Mouse (Mus musculus) cerebellum, postnatal 36 days (tissue): ENCODE results near the gene Lct.
"Not testable (repeated sequence)": the region's sequence is repeated elsewhere in the genome, so short reads cannot be mapped to it uniquely, and the experiment has no call there.

Experiments used
- DNase-seq, 2 experiments: peaks; one replicate each; pipeline ENCODE4 v3.0.0; 2021 to 2022; ENCODE audit warnings: mixed read lengths in 2 of 2

The Lct gene

DNA sequence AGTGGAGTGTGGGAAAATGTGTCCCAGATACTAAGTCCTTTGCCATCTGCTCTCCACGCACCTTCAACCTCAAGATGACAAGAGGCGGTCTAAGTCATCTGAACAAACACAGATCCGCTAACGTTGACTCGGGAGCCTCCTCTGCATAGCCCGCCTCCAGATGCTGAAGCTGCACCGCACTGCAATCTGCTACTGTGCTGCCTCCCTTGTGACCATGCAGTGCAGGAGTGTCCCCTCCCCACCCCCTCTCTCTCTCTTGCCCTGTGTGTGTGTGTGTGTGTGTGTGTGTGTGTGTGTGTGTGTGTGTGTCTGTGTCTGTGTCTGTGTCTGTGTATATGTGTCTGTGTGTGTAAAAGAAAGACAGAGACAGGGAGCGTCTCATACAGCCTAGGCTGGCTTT is 32.8 kb downstream of the Lct start:
- DNase-seq, result no peak

DNA sequence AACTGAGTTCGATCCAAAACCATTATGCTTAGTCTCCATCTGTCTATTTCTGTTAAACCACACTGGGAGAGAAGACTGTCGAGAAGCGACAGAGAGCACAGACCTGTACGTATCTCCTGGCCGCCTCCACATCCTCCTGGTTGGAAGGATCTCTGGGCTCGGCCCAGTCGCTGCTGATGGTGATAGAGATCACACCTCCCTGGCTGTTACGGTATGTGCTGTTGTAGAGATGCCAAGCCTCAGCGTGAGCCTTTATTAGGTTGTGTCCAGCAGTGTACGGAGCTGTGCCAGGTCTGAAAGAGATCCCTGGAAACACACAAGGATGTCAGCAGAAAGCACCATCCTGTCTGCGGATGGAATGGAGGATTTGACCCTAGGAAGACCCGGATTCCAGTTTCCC is 34.6 kb downstream of the Lct start:
- DNase-seq, result peak; percentile 68 to 73

DNA sequence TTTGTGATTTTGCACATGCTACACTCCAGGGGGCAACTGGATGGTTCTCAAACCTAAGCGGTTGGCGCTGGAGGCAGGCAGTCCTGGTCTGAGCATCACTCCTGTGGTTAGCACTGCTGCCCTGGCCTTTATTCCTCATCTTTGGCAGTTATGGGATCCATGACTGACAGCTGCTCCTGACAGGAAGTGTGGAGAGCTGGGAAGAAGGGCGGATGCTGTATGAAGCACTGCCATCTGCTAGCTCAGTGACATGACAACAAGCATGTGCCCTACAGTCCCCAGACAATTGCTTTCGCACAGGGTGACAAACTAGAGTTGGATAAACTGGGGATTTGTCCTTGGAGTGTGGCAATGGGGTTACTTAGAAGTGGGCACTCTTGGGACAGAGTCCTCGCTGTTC is 37.8 kb downstream of the Lct start:
- no peak for DNase-seq

- no peak for DNase-seq
Measured at GRCm38 (mm10) chr1:128285136-128285535, 43.0 kb downstream of the Lct start.

GRCm38 (mm10) chr1:128284157-128284690 is 43.9 kb downstream of the Lct start:
- no peak for DNase-seq

- no peak for DNase-seq
Measured at GRCm38 (mm10) chr1:128282924-128283323, 45.2 kb downstream of the Lct start.

DNA sequence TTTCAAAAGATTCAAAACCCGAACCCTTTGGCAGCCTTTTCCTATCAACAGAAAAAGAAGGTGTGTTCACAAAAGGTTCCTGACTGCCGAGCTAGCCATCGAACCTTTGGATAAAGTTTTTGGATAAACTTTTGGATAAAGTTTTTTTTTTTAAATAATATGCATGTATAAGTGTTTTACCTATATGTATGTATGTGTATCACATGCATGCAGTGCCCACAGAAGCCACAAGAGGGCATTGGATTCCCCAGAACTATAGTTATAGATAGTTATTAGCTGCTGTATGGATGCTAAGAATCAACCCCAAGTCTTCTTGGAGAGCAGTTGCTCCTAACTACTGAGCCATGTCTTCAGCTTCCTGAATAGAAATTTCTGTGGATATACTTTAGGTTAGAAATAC is 46.4 kb downstream of the Lct start:
- DNase-seq, result no peak

DNA sequence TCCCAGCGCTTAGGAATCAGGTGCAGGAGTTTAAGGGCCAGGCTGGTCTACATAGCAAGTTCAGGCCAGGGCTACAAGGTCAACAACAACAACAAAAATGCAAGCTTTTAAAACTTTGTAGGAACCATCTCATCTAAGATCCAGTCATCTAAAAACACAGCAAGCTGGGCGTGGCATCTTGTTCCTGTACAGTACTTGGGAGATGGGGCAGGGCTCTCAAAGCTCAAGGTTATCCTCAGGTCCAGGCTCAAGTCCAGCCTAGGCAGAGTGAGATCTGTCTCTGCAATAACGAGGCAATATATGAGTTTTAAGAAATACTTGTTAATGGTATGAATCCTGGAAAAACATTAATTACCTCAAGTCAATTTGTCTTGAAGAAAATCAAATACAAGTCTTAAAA is 49.6 kb downstream of the Lct start:
- no peak for DNase-seq

- DNase-seq, result no peak
Measured at GRCm38 (mm10) chr1:128275908-128276307, 52.2 kb downstream of the Lct start.

- DNase-seq, result no peak
Measured at GRCm38 (mm10) chr1:128270731-128271130, 57.4 kb downstream of the Lct start.

- not testable (repeated sequence) for DNase-seq
Measured at GRCm38 (mm10) chr1:128267061-128267460, 61.1 kb downstream of the Lct start.

GRCm38 (mm10) chr1:128244727-128245355 is 83.3 kb downstream of the Lct start:
- peak in 1 of 2 experiments; percentile 40 for DNase-seq

- DNase-seq, result peak; percentile 95 to 96
Measured at GRCm38 (mm10) chr1:128243996-128244726, 84.0 kb downstream of the Lct start.

DNA sequence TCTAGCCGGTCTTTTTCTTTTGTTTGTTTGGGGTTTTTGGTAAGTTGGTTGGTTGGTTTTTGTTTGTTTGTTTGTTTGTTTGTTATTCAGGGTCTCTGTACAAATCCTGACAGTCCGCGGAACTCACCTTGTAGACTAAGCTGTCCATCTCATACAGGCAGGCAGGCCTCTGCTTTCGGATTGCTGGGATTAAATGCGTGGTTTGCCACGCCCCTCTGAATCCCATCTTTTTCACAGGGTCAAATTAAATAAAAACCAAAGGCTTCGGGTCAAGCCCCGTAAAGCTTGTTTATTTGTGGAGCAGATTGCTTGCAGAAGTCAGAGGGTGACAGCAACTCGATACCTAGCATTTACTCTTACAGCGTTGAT is 84.5 kb downstream of the Lct start, which contains the start of gene Ubxn4:
Gene Ubxn4, plus strand, starts transcription at position 338 of the 369 bp plus-strand sequence.
- no peak for DNase-seq

GRCm38 (mm10) chr1:128235181-128235580 is 92.9 kb downstream of the Lct start:
- no peak for DNase-seq
